Mouse (Mus musculus) adrenal gland, adult (tissue): ENCODE measurements around the gene Usp45.

ENCODE experiments used
- DNase-seq, 2 experiments: peaks; one replicate each; pipeline ENCODE4 v3.0.0; 2022 to 2023; ENCODE audit warnings: low spot score in 1 of 2; ENCODE audit not compliant: inconsistent age in 2 of 2

The Usp45 gene

DNA sequence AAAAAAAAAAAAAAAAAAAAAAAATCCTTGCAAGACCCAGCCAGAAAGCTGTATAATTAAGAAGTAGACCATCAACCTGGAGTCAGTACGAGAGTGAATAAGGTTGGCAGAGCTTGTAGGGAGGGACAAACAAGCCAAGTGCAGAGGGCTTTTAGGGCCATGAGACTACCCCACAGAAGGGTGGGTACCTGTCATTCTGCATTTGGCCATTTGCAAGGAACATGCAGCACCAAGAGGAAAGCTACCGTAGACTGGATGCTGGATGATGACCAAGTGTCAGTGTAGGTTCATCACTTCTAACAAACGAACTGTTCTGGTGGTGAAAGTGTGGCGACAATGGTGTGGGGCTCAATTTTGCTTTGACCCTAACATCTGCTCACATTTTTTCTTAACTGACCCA is 22.9 kb downstream of the Usp45 start:
- no peak for DNase-seq

GRCm38 (mm10) chr4:21793631-21794030 is 26.7 kb downstream of the Usp45 start:
- no peak for DNase-seq

- peak; percentile 57 to 59 for DNase-seq
Measured at GRCm38 (mm10) chr4:21801013-21801412, 34.1 kb downstream of the Usp45 start.

DNA sequence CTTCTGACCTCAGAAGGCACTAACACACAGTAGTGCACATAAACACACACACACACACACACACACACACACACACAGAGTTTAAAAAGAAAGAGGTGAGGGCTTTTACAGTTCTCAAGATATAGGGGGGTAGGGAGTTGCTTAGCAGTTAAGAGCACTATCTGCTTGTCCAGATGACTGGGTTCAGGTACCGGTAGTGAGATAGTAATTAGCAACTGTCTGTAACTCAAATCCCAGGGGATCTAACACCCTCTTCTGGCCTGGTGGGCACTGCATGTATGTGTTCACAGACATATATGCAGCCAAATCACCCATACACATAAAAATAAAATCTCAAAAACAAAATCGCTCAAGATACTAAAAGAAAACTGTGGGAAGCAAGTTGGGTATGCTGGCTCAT is 34.7 kb downstream of the Usp45 start:
- no peak for DNase-seq

DNA sequence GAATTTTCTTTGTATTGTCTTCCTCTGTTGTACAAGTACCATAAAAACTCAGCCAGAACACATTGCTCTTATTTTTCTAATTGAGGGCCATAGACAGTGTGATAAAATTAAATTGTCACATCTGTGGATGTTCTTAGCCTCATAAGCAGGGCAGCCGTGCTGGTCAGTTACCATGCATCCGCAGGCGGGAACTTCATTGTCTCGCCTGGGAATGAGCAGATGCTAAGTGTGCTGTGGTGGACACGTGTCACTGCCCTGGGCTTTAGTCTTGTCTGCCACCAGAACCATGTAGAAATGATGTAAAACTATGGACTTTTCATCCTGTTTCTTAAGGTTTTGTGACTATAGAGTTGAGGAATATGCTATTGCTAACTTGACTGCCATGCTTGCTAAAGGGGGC is 40.2 kb downstream of the Usp45 start:
- no peak for DNase-seq

DNA sequence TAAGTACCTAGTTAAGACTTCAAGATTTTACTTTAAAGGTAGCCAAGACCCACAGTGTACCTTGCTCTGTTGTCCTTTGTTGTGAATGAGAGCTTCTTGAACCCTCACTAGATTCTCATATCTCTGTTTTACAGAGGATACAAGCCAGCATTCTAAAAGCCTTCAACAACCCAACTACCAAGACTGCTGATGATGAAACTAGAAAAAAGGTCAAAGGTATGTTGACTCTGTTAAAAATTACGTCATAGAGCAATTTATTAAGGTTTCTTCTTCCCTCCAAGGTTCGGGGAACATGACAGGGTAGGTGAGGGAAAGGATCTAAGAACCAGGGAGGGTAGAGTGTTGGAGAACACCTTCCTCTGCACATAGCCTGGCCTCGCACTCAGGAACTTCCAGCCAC is 43.7 kb downstream of the Usp45 start:
- no peak for DNase-seq

DNA sequence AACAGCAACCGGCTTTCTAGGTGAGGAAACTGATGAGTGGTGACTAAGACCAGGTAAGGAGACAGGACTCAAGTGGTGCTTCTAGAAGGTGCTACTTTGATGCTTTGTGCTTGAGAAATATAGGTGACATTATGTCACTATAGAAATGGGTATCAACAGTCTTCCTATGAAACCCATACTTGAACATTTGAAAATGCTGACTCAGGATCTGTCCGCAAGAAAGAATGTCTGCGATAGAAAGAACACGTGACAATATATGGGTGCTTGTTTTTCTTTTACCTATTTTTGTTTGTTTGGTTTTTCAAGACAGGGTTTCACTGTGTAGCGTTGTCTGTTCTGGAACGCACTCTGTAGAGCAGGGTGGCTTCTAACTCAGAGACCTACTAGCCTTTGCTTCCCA is 45.7 kb downstream of the Usp45 start:
- DNase-seq = no peak

GRCm38 (mm10) chr4:21814029-21814428 is 47.1 kb downstream of the Usp45 start:
- DNase-seq = peak; percentile 19 to 77

DNA sequence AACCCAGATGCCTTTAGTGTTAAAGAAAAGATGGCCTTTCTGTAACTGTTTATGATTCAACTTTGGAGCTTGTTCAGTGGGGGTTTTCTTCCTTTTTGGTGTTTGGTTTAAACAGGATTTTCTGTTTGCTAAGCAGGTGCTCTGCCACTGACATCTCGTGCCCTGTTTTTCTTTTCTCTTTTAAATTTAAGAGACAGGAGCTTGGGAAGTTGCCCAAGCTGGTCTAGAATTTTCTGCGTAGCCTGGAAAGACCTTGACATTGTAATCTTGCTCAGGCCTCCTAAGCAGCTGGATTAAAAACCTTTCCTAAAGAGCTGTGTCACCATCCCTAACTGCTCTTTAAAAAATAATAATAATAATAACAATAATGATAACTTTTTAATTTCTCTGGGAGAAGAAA is 59.7 kb downstream of the Usp45 start:
- DNase-seq = peak; percentile 68 to 87

GRCm38 (mm10) chr4:21832844-21833243 is 65.9 kb downstream of the Usp45 start:
- DNase-seq = no peak

DNA sequence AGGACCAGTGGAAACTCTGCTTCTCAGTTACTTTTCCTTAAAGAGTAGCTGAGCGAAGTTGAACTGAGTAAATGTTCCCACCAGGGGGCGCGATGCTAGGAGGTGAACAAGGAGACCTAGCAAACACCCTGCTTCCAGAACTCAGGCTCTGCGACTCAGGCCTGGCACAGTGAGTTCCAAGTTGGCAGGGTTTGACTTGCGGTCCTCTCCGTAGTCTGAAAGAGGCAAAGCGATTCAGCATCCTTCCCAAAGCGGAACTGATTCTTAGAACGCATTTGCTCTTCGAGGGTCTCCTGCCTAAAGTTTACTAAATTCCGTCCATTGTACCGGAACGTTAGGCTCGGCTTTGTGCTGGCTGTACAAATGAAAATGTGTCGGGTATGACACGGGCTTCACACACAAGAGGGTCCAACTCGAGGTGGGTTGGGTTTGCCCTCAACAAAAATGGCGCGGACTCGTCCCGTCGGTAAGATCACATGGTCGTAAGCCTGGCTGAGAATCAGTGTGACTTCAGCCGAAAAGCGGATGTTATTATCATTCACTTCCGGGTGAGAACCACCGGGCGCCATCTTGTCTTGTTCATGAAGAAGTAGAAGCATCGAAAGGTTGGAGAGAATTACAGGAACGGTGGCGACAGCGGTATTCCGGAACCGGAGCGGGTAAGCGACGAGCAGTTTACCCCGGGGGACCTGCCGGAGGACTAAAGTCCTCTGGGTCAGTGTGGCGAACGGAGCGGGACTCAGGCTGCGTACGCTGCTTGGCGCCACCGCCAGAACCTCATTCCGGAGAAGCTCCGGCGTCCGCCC is 80.7 kb downstream of the Usp45 start, which contains the start of gene Pnisr:
Gene Pnisr, plus strand, starts transcription at position 103 of the 806 bp plus-strand sequence.
- DNase-seq = peak; percentile 94 to 98

GRCm38 (mm10) chr4:21848287-21848630 is 81.3 kb downstream of the Usp45 start:
- peak; percentile 92 to 97 for DNase-seq

DNA sequence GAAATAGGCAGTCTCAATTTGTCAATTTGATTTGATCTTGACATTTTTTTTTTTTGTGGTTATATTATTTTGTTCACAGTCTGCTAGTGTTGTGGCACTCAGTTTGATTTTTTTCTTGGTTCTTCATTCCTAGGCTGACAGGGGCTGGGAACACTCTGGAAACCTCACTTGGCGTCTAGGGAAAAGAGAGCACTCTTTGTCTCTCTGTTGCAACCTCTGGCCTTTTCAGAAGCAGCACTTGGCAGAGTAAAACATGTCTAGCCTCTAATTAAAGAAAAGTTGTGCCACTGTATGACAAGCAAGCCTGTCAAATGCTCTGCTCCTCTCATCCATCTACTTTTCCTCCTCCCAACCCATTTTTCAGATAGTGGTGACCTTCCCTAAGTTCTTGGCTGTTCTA is 90.5 kb downstream of the Usp45 start:
- no peak for DNase-seq

GRCm38 (mm10) chr4:21865226-21865625 is 98.3 kb downstream of the Usp45 start:
- no peak for DNase-seq

- peak in 1 of 2 experiments; percentile 47 for DNase-seq
Measured at GRCm38 (mm10) chr4:21878776-21879175, 111.8 kb downstream of the Usp45 start.

- peak; percentile 89 to 96 for DNase-seq
Measured at GRCm38 (mm10) chr4:21879565-21880220, 112.7 kb downstream of the Usp45 start, which contains the start of gene Coq3. Gene Coq3, plus strand, starts transcription at chr4:21879673.

- no peak for DNase-seq
Measured at GRCm38 (mm10) chr4:21882806-21883205, 115.8 kb downstream of the Usp45 start.

GRCm38 (mm10) chr4:21885831-21886230 is 118.9 kb downstream of the Usp45 start:
- DNase-seq = no peak
